Mouse (Mus musculus) right cerebral cortex, postnatal 4 days (tissue): ENCODE measurements around the gene Casp9.

Experiments
- DNase-seq: peaks from one replicate; pipeline ENCODE4 v3.0.0-alpha.2; 2022

The Casp9 gene

DNA sequence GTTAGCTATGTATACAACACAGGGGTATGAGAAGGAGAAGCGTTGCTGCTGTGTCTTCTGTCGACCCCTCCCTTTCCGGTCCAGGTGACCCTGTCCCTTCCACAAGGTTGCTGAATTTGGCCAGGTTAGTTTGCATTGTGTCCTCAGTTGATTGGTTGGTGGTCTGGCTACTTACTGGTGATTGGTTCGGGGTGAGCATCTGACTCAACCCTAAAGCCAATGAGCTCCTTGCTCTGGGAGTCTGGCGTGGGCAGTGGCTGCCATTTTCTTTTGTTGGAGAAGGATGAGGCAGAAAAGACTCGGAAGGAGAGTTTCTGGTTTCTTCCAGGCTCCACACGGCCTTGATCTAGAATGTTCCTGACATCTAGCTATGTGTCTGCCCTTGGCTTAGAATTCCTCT lies 25.9 kb downstream of the Casp9 start:
- no peak for DNase-seq

DNA sequence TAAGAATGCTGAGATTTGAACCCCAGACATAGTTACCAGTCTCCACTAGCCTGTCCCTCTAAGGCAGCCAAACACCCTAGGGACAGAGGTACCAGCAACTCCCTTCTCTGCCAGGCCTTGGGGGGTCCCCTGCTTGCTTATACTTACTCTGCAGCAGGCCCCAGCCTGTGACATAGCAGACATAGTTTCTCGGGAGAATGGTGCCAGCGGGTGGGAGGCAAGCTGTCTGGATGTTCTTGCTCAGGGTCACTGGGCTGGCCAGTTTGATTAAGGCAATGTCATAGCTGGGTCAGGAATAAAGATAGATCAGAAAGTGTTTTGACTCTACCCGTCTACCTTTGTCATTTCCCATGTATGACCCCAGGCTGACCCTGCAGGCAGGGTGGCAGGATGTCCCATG lies 27.8 kb downstream of the Casp9 start:
- no peak for DNase-seq

DNA sequence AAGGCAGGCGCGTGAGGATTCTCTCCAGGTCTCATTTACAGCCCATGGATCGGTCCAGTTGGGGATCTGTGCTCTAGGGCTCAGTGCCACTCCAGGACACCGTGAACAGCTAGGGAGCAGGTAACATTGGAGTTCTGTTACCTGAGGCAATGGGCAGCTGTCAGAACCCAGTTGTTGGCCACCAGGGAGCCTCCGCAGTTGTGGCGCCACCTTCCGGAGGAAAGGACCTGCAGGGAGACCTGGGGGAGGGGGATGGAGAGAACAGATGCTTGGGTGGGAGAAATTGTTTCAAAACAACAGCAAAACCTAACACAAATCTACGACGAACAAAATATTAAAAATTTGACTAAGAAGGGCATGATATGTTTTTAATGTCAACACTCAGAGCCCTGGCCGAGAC lies 28.7 kb downstream of the Casp9 start:
- peak; percentile 19 for DNase-seq

DNA sequence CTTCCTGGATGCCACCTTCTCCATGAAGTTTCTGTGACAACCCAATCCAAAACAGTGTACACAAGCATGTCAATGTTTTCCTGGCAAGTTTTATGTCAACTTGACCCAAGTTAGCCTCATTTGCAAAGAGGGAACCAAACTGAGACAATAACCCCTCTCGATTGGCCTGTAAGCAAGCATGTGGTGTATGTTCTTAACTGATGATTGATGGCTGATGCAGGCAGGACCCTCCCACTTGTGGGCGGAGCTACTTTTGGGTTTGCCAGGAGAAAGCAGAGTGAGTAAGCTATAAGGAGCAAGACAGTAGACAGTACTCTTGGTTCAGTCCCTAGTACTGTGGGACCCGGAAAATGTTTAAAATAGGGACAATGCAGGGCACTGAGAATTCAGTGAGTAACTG lies 29.6 kb downstream of the Casp9 start:
- no peak for DNase-seq

DNA sequence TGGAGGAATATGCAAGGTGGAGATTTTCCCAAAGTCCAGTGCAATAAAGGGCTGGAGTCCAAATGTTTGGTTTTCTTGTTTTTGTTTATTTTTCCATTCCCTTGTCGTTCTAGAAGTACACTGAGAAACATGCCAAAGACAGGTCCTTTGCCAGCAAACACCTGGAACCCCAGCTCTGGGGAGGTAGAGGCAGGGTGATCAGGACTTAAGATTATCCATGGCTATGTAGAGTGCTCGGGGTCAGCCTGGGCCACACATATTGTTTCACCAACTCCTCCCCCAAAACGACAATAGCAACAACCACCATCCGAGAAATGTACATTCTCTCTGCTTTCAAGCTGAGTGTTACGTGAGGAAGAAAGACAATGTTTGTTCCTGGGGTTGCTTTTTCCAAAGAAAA lies 32.6 kb downstream of the Casp9 start, which contains the start of gene Cela2a:
Gene Cela2a (minus strand): TSS at position 101 of the 400 bp plus-strand sequence.
- DNase-seq = no peak

DNA sequence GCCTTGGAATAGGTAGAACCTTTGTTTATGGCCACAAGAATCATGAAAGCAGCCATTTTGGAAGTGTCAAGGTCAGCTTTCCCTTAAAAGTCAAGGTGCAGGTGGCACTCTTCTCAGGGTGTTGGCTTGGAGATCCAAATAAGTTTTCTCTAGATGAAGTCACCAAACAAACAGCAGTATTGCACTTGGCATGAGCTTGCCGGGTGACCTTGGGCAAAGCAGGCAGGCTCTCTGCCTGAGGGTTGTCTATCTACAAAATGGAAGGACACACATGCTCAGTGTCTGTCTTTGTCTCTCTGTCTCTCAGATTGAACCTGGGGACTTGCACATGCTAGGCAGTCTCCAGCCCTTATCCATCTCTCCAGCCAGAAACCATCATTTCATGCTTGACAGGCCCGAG lies 34.0 kb downstream of the Casp9 start:
- DNase-seq = no peak

DNA sequence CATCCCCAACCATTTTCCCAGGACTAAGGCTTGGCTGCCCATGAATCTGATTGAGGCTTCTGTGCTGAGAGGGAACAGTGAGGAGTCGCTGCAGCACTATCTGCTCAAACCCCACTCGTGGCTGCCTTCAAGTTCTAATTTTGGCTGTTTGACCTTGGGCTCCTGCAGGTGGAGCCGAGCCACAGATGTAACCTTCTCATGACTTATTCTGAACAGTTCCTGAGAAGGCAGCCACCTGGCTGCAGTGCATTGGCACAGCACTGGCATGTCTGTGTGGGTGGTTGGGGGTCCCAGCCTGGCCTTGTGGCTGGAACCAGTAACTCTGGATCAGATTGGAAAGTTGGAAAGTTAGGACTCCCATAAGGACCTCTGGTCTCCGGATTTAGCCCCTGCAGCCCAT lies 34.8 kb downstream of the Casp9 start:
- no peak for DNase-seq

DNA sequence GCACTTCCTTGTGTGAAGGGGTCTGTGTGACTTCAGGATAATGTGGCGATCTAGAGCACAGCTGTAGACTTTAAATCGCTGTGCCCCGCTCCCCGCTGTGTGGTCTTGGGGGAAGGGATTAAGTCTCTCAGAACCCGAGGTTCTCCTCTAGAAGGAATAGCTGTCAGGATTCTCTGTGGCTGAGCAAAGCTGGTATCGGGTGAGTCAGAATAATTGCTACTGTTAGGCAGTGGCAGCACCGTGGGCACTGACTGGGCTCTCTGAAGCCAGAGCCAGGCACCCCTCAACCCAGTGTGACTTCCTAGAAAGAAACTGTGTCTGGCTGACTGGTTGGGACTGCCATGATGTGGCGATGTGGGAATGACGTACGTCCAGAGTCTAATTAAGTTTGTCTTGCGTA lies 37.0 kb downstream of the Casp9 start:
- DNase-seq = no peak

DNA sequence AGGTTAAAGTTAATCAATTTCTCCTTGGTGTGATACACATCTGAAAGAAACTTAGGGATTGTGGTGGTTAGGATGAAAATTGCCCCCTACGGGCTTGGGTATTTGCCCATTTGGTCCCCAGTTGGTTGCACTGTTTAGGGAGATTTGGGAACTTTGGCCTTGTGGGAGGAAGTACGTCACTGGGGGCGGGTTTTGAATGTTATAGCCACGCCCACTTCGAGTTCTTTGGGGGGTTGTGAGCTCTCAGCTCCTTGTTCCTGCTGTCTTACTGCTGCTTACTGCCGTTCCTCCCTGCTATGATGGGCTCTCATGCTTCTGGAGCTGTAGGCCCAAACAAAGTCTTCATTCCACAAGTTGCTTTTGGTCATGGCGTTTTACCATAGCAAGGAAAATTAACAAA lies 37.9 kb downstream of the Casp9 start:
- no peak for DNase-seq

DNA sequence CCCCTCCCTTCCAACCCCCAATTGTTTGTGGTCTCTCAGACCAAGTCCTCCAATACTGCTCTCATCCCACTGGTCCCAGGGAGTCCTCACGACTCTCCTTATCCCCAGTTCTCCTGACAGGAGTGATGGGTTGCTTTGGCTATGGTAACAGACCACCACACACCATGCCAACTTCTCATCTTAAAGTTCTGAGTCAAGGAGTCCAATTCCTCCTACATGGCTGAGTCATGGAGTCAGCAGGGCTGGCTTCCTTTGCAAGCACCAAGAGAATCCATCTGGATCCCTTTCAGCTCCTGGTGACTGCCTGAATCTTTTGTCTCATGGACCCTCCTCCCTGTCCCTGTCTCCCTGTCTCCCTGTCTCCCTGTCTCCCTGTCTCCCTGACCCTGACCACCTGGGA lies 40.5 kb downstream of the Casp9 start:
- DNase-seq = no peak

DNA sequence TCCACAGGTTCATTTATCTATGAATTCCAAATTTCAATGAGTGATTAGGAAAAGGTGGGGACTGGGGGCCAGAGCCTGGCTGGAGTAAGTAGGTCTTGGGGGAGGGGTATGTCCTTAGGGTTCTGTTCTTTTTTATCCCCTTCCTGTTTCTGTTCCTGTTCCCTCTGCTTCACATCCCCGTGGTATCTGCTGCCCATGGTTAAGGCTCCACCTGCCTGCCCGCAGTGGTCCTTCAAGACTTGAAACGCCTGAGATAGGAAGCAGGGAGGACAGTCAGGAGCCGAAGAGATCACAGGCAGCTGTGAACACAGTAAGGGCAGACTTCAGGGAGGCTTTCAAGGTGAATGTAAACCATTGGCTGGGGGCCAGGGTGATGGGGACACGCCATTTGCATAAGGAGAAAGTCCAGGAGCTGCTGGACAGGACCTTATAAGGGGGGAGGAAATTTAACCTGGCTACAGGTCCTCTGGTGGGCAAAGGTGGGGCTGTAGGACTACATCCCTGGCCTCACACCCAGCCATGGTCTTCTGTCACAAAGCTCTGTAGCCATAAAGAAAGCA lies 41.2 kb downstream of the Casp9 start:
- DNase-seq = no peak

DNA sequence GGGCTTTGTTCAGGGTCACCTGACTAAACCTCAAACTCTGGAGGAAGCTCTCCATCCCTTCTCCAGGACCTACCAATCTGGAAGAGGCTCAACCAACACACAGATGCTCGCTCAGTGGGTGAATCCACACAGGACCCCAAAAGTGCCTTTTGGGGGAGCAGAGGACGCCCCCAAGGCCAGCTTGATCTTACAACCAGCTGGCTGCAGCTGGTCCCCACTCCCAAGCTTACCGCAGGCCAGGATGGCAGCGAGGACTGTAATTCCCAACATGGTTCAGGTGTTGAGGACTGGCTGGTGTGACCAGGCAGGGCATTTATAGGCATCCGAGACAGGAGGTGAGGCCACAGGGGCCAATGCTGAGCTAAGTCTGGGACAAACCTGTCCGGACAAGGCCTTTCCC lies 52.6 kb downstream of the Casp9 start, which contains the start of gene Ctrc:
Gene Ctrc (minus strand): TSS at position 361 of the 400 bp plus-strand sequence.
- no peak for DNase-seq

DNA sequence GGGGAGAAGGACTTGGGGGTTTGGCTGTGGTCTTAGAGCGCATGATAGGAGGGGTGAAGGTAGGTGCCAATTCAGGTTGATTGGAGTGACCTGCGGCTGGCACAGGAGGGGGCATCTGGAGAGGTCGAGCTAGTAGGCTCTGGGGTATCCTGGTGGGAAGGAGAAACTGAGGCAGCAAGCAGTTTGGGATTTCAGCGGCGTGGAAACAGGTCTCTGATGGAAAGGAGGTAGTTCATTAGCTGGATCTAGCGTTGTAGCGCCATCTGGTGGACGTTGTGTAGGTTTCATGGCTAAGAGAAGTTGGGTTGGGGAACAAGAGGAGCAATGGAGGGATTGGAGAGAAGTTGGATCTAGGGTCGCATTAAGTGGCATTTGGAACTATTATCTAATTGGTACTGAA lies 60.0 kb downstream of the Casp9 start:
- peak; percentile 74 for DNase-seq

DNA sequence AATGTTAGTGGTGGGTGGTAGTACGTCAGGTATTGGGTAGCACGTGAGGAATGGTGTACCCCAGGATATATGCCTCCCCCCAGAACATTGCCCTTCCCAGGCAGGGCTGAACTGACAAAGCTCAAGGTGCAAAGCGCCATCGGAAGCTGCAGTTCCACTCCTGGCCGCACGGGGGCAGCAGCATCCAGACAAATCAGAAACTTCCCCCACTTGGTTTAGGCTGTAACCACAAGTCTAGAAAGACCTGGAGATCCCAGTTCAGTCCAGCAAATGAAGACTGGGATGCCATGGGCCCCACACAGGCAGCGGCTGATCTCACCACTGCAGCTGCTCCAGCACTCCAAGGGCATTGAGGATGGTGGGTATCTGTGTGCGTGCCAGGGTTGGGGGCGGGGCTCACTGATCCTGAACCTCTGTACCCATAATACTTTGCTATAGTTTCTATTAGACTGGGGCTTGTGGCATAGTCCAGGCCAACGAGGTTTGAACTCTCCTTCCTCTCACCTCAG lies 64.1 kb downstream of the Casp9 start:
- DNase-seq = peak; percentile 85

DNA sequence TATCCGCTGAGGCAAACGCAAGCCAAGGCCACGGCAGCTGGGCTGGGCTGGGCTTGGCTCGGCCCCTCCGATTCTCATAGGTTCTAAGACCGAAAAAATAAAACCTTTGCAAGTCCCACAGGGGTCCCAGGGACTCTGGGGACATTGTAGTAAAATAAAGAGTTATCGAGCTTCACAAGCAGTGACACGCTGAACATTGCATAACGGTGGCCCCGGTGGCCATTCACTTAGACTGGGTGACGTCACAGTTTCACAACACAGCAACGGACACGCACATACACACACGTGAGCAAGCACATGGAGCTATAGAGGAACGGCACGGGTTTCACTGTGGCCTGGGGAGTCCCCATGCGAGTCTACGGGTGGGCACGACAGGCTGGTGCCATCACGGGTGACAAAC lies 65.1 kb downstream of the Casp9 start:
- DNase-seq = no peak

DNA sequence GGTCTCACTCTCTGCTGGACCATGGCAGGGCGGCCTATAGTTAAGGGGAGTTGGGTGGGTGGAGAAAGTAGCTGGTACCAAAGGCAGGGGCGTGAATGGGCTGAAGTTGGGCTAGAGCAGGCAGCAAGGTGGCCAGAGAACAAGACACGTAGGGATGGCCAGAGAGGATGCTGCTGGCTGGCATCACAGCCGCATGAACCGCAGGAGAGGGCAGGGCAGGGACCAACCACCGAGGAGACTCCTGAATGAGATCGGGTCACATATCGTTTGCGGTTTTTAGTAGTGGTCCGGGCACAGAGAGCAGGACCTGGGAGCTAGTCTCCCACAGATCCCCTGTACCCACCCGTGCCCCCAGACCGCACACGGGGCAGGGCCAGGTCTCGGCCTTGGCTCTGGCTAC lies 65.9 kb downstream of the Casp9 start:
- DNase-seq = no peak

DNA sequence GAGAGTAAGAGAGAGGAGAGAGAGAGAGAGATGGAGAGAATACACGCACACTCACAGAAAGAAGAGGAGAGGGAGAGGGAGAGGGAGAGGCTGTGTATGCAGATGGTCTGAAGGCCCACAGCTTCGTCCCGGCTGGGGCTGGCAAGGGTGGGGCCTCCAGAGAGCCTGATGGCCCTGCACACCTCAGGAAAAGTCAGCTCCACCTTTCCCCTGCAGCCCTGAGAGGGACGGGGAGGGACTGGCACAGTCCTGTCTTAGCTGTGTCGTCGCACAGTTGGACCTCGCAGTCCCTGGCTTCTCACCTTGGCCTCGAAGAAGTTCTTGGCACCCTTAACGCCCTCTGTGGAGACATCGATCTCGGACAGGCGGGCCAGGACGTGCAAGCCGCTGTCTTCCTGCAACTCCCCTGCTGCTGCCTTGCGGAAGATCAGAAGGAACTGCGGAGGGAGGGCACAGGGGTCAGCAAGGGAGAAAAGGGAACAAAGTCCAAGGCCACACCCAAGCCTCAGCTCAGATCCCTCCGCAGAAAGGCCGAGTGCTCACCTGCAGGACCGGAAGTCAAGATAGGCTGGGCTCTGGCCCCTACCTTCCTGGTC lies 66.9 kb downstream of the Casp9 start:
- DNase-seq = no peak

DNA sequence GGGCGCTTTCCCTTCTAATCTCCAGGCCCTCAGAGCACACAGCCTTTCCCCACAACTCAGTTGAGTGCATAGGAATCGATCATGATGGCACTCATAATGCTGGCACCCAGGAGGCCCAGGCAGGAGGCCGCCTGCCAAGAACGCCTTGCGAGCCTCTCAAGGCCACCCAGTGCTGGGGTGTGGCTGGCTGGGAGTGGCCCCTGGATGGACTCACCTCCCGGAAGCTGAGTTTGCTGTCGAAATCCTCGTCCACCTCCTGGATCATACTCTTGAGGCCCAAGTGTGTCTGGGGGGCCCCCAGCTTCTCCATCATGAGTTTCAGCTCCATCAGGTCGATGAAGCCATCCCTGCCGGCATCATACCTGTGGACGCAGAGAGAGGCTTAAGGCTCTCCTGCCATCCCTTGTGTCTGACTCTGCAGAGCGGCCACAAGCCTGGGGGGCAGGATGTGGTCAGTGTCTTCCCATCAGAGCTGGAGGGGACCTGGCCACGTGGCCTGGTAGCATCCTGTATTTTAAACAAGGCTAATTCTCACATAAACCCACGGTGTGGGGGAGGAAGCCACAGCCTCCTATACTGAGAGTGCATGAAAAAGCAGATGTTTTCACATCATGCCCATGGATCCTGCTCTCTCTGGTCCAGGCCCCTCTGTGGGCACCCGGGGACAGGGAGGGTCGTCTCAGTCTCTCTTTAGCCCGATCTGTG lies 68.3 kb downstream of the Casp9 start:
- no peak for DNase-seq

DNA sequence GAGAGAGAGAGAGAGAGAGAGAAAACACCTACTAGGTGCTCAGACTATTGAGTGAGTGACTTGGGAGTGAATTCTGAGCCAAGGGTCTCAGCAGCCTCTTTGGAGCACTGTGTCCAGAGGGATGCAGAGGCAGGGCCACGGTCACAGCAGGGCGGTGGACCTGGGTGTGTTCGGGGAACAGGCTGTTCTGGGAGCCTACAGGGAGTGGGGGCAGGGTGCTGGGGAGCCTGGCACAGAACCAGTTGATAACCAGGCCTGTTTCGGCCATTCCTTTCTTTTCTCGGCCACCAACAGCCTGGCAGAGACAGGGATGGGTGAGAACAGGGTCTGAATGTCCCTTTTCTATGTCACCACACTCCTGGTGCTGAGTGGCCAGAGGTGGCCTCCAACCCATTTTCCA lies 69.5 kb downstream of the Casp9 start:
- DNase-seq = no peak

DNA sequence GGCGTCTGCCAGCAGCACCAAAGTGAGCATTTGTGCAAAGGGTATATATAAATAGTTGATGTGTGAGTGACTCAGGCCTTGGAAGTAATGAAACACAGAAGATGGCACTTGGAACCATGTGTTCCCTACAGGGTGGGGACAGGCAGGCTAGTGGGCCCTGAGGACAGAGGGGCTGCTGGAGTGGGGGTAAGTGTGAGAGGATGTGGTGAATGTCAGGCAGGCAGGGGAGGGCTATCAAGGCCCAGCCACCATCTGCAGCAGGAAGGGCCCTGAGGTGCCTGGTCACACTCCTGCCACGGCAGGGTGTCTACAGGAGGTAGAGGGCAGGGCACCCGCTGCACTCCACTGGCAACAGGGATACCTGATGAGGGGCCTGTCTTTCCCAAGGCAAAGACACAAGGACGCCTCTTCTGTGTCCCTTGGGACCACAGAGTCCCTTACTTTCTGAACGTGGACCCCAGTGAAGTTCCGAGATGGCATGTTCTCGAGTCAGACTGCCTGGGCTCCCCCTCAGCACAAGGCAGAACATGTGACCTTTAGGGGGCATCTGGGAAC lies 70.4 kb downstream of the Casp9 start:
- DNase-seq = no peak

DNA sequence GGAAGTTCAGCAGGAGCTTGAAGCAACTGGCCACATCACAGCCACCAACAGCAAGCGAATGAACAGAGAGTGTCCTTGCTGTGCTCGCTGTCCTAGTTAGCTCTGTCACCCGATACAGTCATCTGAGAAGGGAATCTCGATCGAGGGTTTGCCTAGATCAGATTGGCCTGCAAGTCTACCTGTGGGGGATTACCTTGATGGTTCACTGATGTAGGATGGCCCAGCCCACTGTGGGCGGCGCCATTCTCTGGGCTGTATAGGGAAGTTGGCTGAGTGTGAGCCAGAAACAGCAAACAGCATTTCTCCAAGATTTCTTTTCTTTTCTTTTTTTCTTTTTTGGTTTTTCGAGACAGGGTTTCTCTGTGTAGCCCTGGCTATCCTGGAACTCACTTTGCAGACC lies 71.1 kb downstream of the Casp9 start:
- no peak for DNase-seq

DNA sequence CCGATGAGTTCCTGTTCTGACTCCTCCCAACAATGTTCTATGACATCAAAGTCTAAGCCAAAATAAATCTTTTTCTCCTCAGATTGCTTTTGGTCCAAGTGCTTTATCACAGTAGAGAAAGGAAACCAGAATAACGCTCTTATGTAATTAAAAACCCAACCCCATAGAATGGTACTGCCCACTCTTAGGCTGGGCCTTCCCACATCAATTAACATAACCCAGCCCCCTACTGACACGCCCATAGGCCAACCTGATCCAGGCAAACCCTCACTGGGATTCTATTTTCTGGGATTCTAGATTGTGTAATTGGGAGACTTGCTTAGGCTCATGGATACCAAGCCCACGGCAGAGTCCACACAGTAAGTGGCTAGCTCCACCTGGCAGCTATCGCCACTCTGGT lies 71.6 kb downstream of the Casp9 start:
- DNase-seq = no peak
